Mouse (Mus musculus) thymus, adult 2 months (tissue): ENCODE data around the gene Pik3r6. TPM values are rescaled to one million over a fixed set of nuclear protein-coding genes. Genes with fewer than 3 reads are reported as not detected.

Experiments
- DNase-seq: peaks from one replicate; pipeline ENCODE4 v3.0.0; 2021
- H3K27ac ChIP-seq: fragments of 200-500 bp; 2 replicates; pipeline ENCODE4 v1.5.1; 2012; ENCODE audit warnings: low read length, control low read depth; ENCODE audit not compliant: control insufficient read depth, insufficient read depth
- H3K27me3 ChIP-seq: fragments of 200-500 bp; 2 replicates; pipeline ENCODE4 v1.6.1; 2012; ENCODE audit warnings: mild to moderate bottlenecking, low read length, moderate library complexity, mixed read lengths; ENCODE audit not compliant: control insufficient read depth, insufficient read depth
- H3K36me3 ChIP-seq: fragments of 200-500 bp; 2 replicates; pipeline ENCODE4 v1.6.1; 2012; ENCODE audit warnings: mild to moderate bottlenecking, low read length, moderate library complexity; ENCODE audit not compliant: control insufficient read depth, insufficient read depth
- H3K4me1 ChIP-seq: fragments of 200-500 bp; replicated peaks from 2 replicates; pipeline ENCODE4 v1.6.1; 2012; ENCODE audit warnings: low read length; ENCODE audit not compliant: control insufficient read depth, insufficient read depth
- H3K4me3 ChIP-seq: fragments of 200-500 bp; 2 replicates; pipeline ENCODE4 v1.5.1; 2012; ENCODE audit warnings: mild to moderate bottlenecking, low read length, control low read depth, moderate library complexity; ENCODE audit not compliant: control insufficient read depth, insufficient read depth
- CTCF ChIP-seq: fragments of 200-500 bp; IDR thresholded peaks from 2 replicates; pipeline ENCODE4 v1.5.1; 2012; ENCODE audit warnings: mild to moderate bottlenecking, control low read depth, low read length, moderate library complexity, borderline replicate concordance; ENCODE audit not compliant: control insufficient read depth, poor library complexity, insufficient read depth; ENCODE audit errors: extremely low read depth
- POLR2A ChIP-seq: fragments of 200-500 bp; IDR thresholded peaks from 2 replicates; pipeline ENCODE4 v1.6.1; 2012; ENCODE audit warnings: mild to moderate bottlenecking, low read length, control low read depth, moderate library complexity; ENCODE audit not compliant: control insufficient read depth, poor library complexity, insufficient read depth; ENCODE audit errors: extremely low read depth
- WGBS: fragments of 180-500 bp; shearing (Covaris S2); methylation state at CpG from one replicate; pipeline ENCODE4 v1.1.7; 2018; 5-methylcytosine and 5-hydroxymethylcytosine counted together
- polyA plus RNA-seq: library from polyadenylated mRNA; depleted of rRNA; stranded (reverse); fragments of >200 nt; gene quantifications from 2 replicates; pipeline ENCODE4 v1.2.3, GENCODE M21; 2012

Gene Pik3r6
- polyA plus RNA-seq, 1 experiment = 3.7 TPM

GRCm38 (mm10) chr11:68549597-68549996, 46.8 kb downstream of the Pik3r6 start:
- H3K27me3 ChIP-seq = no peaks in the 10 kb centered on the region
- peaks cover 8% of the 10 kb centered on the region for H3K4me1 ChIP-seq
- peak; percentile 22 for DNase-seq
- no peak overlapping the region for H3K27ac ChIP-seq
- H3K36me3 ChIP-seq = no peaks in the 10 kb centered on the region
- TF ChIP-seq POLR2A (no peak), CTCF (no peak)
- WGBS = 60% methylated on average over 3 of the region's 3 CpGs
- H3K4me3 ChIP-seq = no peak overlapping the region

- H3K4me3 ChIP-seq = no peak overlapping the region
- DNase-seq = no peak
- no peak for TF ChIP-seq POLR2A
- TF ChIP-seq CTCF = no peak
- peaks cover 8% of the 10 kb centered on the region for H3K4me1 ChIP-seq
- no peak overlapping the region for H3K27ac ChIP-seq
- no peaks in the 10 kb centered on the region for H3K27me3 ChIP-seq
- 83% methylated on average over 4 of the region's 4 CpGs for WGBS
- no peaks in the 10 kb centered on the region for H3K36me3 ChIP-seq
These were observed 47.5 kb downstream of the Pik3r6 start for GRCm38 (mm10) chr11:68550358-68550757.

GRCm38 (mm10) chr11:68553981-68554471, 51.2 kb downstream of the Pik3r6 start:
- peak; percentile 66 for DNase-seq
- Histone ChIP-seq H3K27me3 (no peaks in the 10 kb centered on the region), H3K27ac (no peak overlapping the region; the same call in 1 of the 2 replicates), H3K4me1 (peaks cover 8% of the 10 kb centered on the region), H3K4me3 (no peak overlapping the region), H3K36me3 (no peaks in the 10 kb centered on the region)
- WGBS = 22% methylated on average over 8 of the region's 8 CpGs
- TF ChIP-seq CTCF = no peak
- no peak for TF ChIP-seq POLR2A

- Histone ChIP-seq H3K4me1 (peaks cover 14% of the 10 kb centered on the region), H3K36me3 (no peaks in the 10 kb centered on the region), H3K27me3 (no peaks in the 10 kb centered on the region), H3K27ac (no peak within 1 kb of the TSS), H3K4me3 (no peak within 1 kb of the TSS)
- WGBS = 44% methylated on average over 37 of the region's 37 CpGs
- TF ChIP-seq POLR2A (no peak), CTCF (no peak)
- no peak for DNase-seq
These were observed 53.2 kb downstream of the Pik3r6 start, which contains the start of gene Mfsd6l for GRCm38 (mm10) chr11:68555918-68556584. Gene Mfsd6l, plus strand, starts transcription at chr11:68556186.

- no peaks in the 10 kb centered on the region for H3K36me3 ChIP-seq
- no peak overlapping the region for H3K27ac ChIP-seq
- H3K27me3 ChIP-seq = no peaks in the 10 kb centered on the region
- TF ChIP-seq CTCF = no peak
- TF ChIP-seq POLR2A = no peak
- peaks cover 9% of the 10 kb centered on the region; the same call in 1 of the 2 replicates for H3K4me1 ChIP-seq
- H3K4me3 ChIP-seq = no peak overlapping the region
- peak; percentile 37 for DNase-seq
- WGBS = 70% methylated on average over 1 of the region's 1 CpGs
These were observed 56.7 kb downstream of the Pik3r6 start for GRCm38 (mm10) chr11:68559546-68559945.

GRCm38 (mm10) chr11:68561957-68562950, 59.4 kb downstream of the Pik3r6 start:
- no peak overlapping the region for H3K4me3 ChIP-seq
- H3K27ac ChIP-seq = no peak overlapping the region
- H3K36me3 ChIP-seq = no peaks in the 10 kb centered on the region
- H3K27me3 ChIP-seq = no peaks in the 10 kb centered on the region
- no peak for DNase-seq
- 88% methylated on average over 11 of the region's 11 CpGs for WGBS
- peaks cover 9% of the 10 kb centered on the region; the same call in 1 of the 2 replicates for H3K4me1 ChIP-seq
- TF ChIP-seq POLR2A (no peak), CTCF (no peak)
